Mouse (Mus musculus): ENCODE measurements around the gene Ndrg3. TPM values are rescaled to one million over a fixed set of nuclear protein-coding genes. Genes with fewer than 3 reads are reported as not detected.

Gene Ndrg3
- 157 TPM for polyA plus RNA-seq (2017; shearing (Covaris generic))

DNA sequence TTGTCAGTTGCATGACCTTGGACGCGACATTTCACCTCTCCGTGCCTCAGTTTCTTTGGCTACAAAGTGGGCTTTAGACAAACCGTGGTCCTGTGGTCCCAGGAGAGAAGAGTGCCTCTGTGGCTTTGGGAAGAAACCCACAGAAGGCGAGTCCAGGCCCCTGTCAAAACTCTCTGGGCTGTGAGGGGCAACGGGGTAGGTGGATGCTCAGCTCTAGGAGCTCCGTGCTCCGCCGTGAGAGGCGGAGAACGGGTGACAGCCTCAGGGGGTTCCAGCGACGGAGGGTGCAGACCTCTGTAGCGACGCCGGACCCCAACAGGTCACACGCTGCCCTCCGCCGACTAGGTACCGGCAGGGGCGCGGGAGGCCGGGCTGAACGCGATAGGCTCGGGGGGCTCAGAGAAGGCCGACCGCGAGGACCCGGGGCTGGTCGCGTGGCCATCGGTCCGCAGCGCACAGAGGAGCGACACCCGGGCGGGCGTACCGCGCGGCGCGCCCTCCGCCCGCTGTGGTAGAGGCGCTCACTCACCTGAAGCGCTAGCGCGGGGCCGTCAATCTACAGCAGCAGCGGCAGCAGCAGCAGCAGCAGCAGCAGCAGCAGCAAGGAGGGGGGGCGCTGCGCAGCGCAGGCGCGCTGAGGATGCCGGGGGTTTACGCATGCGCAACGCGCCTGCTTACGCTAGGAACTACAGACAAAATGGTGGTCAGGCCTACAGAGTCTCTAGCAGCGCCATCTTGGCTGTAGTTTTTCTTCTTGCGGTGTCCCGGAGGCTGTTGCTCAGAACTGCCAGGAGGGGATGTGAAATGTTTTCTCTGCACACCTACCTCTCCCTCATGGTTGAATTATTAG lies at the start of gene Ndrg3:
Gene Ndrg3 (minus strand): TSS at position 587 of the 850 bp plus-strand sequence.

DNA sequence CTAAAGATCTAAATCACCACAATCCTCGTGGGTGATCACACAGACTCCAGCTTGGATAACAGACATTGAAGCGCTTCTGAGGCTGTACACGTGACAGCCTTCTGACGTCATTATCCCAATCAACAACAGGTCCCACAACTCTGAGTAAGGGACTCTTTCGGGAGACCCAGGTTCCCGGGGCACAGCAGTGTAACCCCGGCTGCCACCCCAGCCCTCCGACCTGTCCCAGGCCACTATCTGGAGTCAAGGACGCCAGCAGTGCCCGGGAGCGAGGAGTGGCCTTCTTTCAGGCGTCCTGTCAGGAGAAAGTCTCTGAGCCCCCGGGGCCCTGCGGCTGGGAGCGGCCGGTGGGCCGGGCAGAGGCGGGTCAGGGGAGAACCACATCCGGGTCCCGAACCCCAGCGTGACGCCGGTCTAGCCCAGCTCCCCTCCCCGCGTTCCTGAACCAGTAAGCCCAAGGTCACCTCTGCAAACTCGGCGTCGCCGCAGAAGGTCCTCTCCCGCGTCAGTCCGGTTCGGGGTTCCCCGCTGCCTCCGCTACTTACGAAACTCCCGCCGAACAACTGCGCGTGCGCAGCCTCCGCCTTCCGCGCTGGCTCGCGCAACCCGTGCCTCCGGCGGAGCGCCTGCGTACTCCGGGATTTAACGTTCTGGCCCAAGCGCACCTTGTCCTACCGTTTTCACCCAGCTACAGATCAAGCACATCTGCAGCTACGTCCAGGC lies 14.8 kb upstream of the Ndrg3 start, which contains the start of gene Dsn1:
Gene Dsn1 (minus strand): TSS at position 644 of the 723 bp plus-strand sequence.

DNA sequence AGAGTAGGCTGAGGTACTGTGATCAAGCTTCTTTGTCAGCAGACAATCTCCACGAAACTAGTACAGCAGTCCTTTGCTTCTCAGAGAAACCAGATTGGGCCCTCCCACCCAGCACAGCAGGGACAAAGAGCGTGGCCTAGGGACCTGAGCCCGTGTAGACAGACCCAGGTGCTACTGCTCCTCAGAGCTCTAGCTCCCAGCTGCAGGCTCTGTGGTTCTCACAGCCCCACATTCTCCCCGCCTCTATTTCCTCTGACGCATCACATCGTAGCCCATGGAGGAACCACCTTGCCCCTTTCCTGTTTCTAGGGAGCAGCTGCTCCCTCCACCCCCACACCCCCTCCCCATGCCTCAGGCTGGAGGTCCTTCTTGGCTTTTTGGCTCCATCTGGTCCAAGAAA lies 104.8 kb downstream of the Ndrg3 start, which contains the start of gene Sla2:
Gene Sla2 (minus strand): TSS at position 176 of the 400 bp plus-strand sequence.

Other genes starting within 250 kb of the Ndrg3 start
- gene Myl9, start 216.6 kb downstream of the Ndrg3 start, polyA plus RNA-seq (2017; shearing (Covaris generic)) = not detected
- gene Tgif2, start 152.0 kb downstream of the Ndrg3 start, polyA plus RNA-seq (2017; shearing (Covaris generic)) = 21.1 TPM
- 8.3 TPM for gene 4930518I15Rik, start 134.1 kb downstream of the Ndrg3 start, polyA plus RNA-seq (2017; shearing (Covaris generic))
- gene Rab5if, start 128.9 kb downstream of the Ndrg3 start, polyA plus RNA-seq (2017; shearing (Covaris generic)) = 10.0 TPM
- gene Sla2, start 104.9 kb downstream of the Ndrg3 start, polyA plus RNA-seq (2017; shearing (Covaris generic)) = 84.9 TPM
- gene Dsn1, start 15.1 kb upstream of the Ndrg3 start, polyA plus RNA-seq (2017; shearing (Covaris generic)) = 18.6 TPM
- not detected for gene Soga1, start 87.2 kb upstream of the Ndrg3 start, polyA plus RNA-seq (2017; shearing (Covaris generic))
- gene Tldc2, start 95.0 kb upstream of the Ndrg3 start, polyA plus RNA-seq (2017; shearing (Covaris generic)) = not detected
- 849 TPM for gene Samhd1, start 143.2 kb upstream of the Ndrg3 start, polyA plus RNA-seq (2017; shearing (Covaris generic))
- 39.1 TPM for gene Rbl1, start 212.5 kb upstream of the Ndrg3 start, polyA plus RNA-seq (2017; shearing (Covaris generic))